Mouse (Mus musculus) brain, embryonic 14.5 days (tissue): ENCODE data around the gene Lemd1.

Experiments
- CTCF ChIP-seq: fragments of 200-500 bp; IDR thresholded peaks from 2 replicates; pipeline ENCODE4 v1.5.1; 2012; ENCODE audit warnings: inconsistent platforms, mild to moderate bottlenecking, moderate library complexity, borderline replicate concordance; ENCODE audit not compliant: insufficient read depth, insufficient read length; ENCODE audit errors: extremely low read depth
- POLR2A ChIP-seq: fragments of 200-500 bp; IDR thresholded peaks from 2 replicates; pipeline ENCODE4 v1.6.1; 2012; ENCODE audit warnings: mild to moderate bottlenecking, inconsistent platforms, borderline replicate concordance; ENCODE audit not compliant: poor library complexity, insufficient read depth, insufficient read length, severe bottlenecking; ENCODE audit errors: extremely low read depth

DNA sequence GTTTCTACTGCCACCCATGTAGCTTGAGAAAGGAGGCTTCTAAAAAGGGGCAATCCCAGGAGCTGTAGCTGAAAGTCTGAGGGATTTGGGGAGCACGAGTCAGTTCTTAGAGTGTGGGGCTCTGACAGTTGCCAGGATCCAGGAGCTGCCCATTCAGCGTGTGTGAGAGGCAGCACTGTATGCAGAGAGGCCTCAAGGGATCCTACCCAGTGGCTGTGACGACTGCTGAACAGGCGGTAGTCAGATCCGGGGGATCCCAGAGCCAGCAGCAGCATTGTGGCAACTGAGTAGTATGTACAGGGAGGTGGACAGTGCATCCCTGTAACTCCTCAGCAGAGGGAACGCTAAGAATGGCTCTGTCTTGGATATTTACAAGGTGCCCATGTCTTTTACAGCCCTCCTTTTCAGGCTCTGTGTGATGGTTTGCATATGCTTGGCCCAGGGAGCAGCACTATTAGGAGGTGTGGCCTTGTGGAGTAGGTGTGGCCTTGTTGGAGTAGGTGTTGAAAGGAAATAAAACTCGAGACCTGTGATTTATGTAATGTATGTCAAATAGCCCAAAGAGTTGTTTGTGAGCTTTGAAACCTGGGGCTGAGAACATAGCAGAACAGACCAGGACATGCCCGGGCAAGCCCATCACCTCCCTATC is 74.1 kb downstream of the Lemd1 start:
- no peak for TF ChIP-seq CTCF
- no peak for TF ChIP-seq POLR2A
